Mouse (Mus musculus) limb, embryonic 15.5 days (tissue): ENCODE data around the gene Fgr. TPM values are rescaled to one million over a fixed set of nuclear protein-coding genes. Genes with fewer than 3 reads are reported as not detected.

Source experiments
- ATAC-seq: fragments of 200-750 bp; cut with Nextera tagmentation; 2 replicates; pipeline ENCODE4 v1.8.0; 2017; ENCODE audit warnings: low read depth, moderate TSS enrichment; ENCODE audit not compliant: insufficient number of reproducible peaks, low FRiP score, low TSS enrichment
- H3K27ac ChIP-seq: fragments of 300-500 bp; sonication (generic); 2 replicates; pipeline ENCODE4 v1.5.1; 2015; ENCODE audit warnings: moderate library complexity, mild to moderate bottlenecking, inconsistent platforms
- H3K27me3 ChIP-seq: fragments of 300-500 bp; sonication (generic); 2 replicates; pipeline ENCODE4 v1.6.1; 2015; ENCODE audit warnings: inconsistent platforms
- H3K36me3 ChIP-seq: fragments of 300-500 bp; sonication (generic); 2 replicates; pipeline ENCODE4 v1.6.1; 2015; ENCODE audit warnings: inconsistent platforms
- H3K4me1 ChIP-seq: fragments of 300-500 bp; sonication (generic); 2 replicates; pipeline ENCODE4 v1.6.1; 2015; ENCODE audit warnings: inconsistent platforms
- H3K4me2 ChIP-seq: fragments of 300-500 bp; sonication (generic); 2 replicates; pipeline ENCODE4 v1.6.1; 2015; ENCODE audit warnings: mild to moderate bottlenecking, inconsistent platforms
- H3K4me3 ChIP-seq: fragments of 300-500 bp; sonication (generic); 2 replicates; pipeline ENCODE4 v1.5.1; 2015; ENCODE audit warnings: mild to moderate bottlenecking, inconsistent platforms
- H3K9ac ChIP-seq: fragments of 300-500 bp; sonication (generic); 2 replicates; pipeline ENCODE4 v1.6.1; 2015; ENCODE audit warnings: inconsistent platforms
- H3K9me3 ChIP-seq: fragments of 300-500 bp; sonication (generic); 2 replicates; pipeline ENCODE4 v1.6.1; 2016; ENCODE audit warnings: inconsistent platforms
- WGBS: fragments of 180-500 bp; shearing (Covaris S2); methylation state at CpG from one replicate; pipeline ENCODE4 v1.1.7; 2015; 5-methylcytosine and 5-hydroxymethylcytosine counted together
- polyA plus RNA-seq: library from polyadenylated mRNA; unstranded; fragments of >200 nt; fragmentation: Nextera tagmentation; extraction: Ambion mirVana; gene quantifications from 2 replicates; pipeline ENCODE4 v1.2.1, GENCODE M21; 2015

The Fgr gene
- polyA plus RNA-seq, 1 experiment from 2014 or later, result 0.36 TPM

GRCm38 (mm10) chr4:132960864-132961639 lies 12.8 kb upstream of the Fgr start:
- Histone ChIP-seq H3K27ac (no peak overlapping the region), H3K9me3 (no peaks in the 10 kb centered on the region), H3K4me1 (peaks cover 27% of the 10 kb centered on the region), H3K9ac (no peak overlapping the region), H3K4me2 (no peak overlapping the region), H3K36me3 (no peaks in the 10 kb centered on the region), H3K4me3 (no peak overlapping the region), H3K27me3 (no peaks in the 10 kb centered on the region)
- 67% methylated on average over 13 of the region's 13 CpGs for WGBS
- ATAC-seq, result no peak

DNA sequence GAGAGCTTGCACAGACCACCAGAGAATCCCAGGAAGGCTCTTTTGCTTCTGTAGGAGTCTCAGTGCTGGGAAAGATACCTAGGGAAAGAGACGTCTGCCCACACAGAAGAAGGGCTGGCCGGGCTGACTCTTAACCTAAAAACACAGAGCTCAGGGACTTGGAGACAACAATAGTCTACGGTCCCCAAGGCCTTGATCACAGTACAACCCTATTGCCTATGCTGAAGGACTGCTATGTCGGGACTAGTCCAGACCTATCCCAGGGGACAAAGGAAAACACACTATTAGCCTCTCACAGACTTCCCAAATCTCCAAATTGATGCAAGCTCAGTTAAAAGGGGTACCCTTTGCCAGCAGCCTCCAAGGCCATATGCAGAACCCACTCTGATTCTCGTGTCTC lies 12.0 kb upstream of the Fgr start:
- no peak overlapping the region for H3K9ac ChIP-seq
- H3K36me3 ChIP-seq, result no peaks in the 10 kb centered on the region
- 76% methylated on average over 5 of the region's 5 CpGs for WGBS
- no peaks in the 10 kb centered on the region for H3K27me3 ChIP-seq
- H3K4me2 ChIP-seq, result no peak overlapping the region
- no peak for ATAC-seq
- no peaks in the 10 kb centered on the region for H3K9me3 ChIP-seq
- H3K4me3 ChIP-seq, result no peak overlapping the region
- peaks cover 27% of the 10 kb centered on the region for H3K4me1 ChIP-seq
- H3K27ac ChIP-seq, result no peak overlapping the region

GRCm38 (mm10) chr4:132962628-132963027 lies 11.3 kb upstream of the Fgr start:
- Histone ChIP-seq H3K4me2 (no peak overlapping the region), H3K36me3 (no peaks in the 10 kb centered on the region), H3K9ac (no peak overlapping the region), H3K27me3 (no peaks in the 10 kb centered on the region), H3K27ac (no peak overlapping the region), H3K4me1 (peaks cover 27% of the 10 kb centered on the region), H3K9me3 (no peaks in the 10 kb centered on the region), H3K4me3 (no peak overlapping the region)
- WGBS, result 91% methylated on average over 4 of the region's 4 CpGs
- no peak for ATAC-seq

GRCm38 (mm10) chr4:132963436-132963835 lies 10.5 kb upstream of the Fgr start:
- H3K9ac ChIP-seq, result no peak overlapping the region

GRCm38 (mm10) chr4:132964064-132964463 lies 9.8 kb upstream of the Fgr start:
- WGBS, result 49% methylated on average over 3 of the region's 3 CpGs
- Histone ChIP-seq H3K4me2 (no peak overlapping the region), H3K27me3 (no peaks in the 10 kb centered on the region), H3K4me1 (peaks cover 25% of the 10 kb centered on the region), H3K9me3 (no peaks in the 10 kb centered on the region), H3K27ac (no peak overlapping the region), H3K9ac (no peak overlapping the region), H3K36me3 (no peaks in the 10 kb centered on the region), H3K4me3 (no peak overlapping the region)
- no peak for ATAC-seq

More at GRCm38 (mm10) chr4:132963436-132963835, 10.5 kb upstream of the Fgr start:
- Histone ChIP-seq H3K36me3 (no peaks in the 10 kb centered on the region), H3K4me2 (no peak overlapping the region), H3K4me1 (peaks cover 30% of the 10 kb centered on the region), H3K4me3 (no peak overlapping the region), H3K9me3 (no peaks in the 10 kb centered on the region), H3K27me3 (no peaks in the 10 kb centered on the region), H3K27ac (no peak overlapping the region)
- WGBS, result 25% methylated on average over 2 of the region's 2 CpGs
- no peak for ATAC-seq

DNA sequence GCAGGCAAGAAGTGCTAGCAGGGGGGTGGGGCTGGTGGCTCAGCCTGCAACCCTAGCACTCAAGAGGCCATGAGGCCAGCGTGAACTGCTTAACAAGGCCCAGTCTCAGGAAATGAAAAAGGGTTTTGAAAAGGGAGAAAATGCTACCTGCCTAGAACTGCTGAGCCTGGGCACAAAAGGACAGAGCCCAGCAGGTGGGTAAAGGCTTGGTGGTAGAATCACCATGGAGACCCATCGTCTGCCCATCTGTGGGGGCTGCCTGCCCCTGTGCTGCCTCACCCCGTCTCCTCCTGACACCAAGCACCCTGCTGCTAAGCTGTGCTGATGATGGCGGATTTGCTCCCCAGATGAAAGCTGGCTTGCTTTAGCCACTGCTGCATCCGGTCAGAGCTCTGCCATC lies 9.4 kb upstream of the Fgr start:
- WGBS, result 38% methylated on average over 5 of the region's 5 CpGs
- Histone ChIP-seq H3K27ac (no peak overlapping the region), H3K4me2 (no peak overlapping the region), H3K27me3 (no peaks in the 10 kb centered on the region), H3K9ac (no peak overlapping the region), H3K4me1 (peaks cover 21% of the 10 kb centered on the region), H3K36me3 (no peaks in the 10 kb centered on the region), H3K9me3 (no peaks in the 10 kb centered on the region), H3K4me3 (no peak overlapping the region)
- ATAC-seq, result no peak

DNA sequence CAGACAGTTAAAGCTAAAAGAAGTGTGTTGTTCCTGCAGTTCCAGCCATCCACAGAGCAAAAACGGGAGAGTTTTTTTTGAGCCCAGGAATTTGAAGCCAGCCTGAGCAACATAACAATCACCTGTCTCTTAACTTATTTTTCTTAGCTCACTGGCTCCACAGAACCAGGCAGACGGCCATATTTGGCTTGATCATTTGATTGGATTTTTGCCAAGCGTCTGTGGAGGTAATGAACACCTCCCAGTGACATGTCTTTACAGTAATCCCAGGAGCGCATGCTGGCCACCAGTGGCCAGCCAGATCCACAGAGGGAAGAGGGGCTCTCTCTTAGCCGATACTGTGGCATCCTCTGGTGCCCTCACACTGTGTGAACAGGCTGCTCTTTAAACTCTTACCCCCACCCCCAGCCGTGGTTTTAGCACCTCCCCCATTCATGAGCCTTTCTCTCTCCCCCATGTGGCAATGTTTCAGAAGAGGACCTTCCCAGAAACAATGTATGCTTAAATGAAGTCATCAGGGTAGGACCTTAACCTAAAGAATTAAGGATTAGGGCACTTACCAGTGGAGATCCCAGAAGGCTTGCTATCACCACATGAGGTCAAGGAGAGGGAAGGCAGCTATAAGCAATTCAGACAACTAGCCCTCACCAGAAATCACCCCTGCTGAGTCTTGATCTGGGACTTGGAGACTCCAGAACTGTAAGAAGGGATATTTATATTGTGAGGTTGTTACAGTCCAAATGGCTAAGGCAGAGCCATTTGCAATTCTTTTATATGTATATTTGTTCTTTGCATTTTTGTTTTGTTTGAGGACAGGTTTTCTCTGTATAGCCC lies 5.6 kb upstream of the Fgr start:
- Histone ChIP-seq H3K4me1 (peaks cover 9% of the 10 kb centered on the region; the same call in 1 of the 2 replicates), H3K27ac (no peak overlapping the region), H3K36me3 (no peaks in the 10 kb centered on the region), H3K4me2 (no peak overlapping the region), H3K27me3 (no peaks in the 10 kb centered on the region; the same call in 1 of the 2 replicates), H3K9ac (no peak overlapping the region), H3K9me3 (no peaks in the 10 kb centered on the region), H3K4me3 (no peak overlapping the region)
- WGBS, result 27% methylated on average over 6 of the region's 6 CpGs
- ATAC-seq, result no peak

DNA sequence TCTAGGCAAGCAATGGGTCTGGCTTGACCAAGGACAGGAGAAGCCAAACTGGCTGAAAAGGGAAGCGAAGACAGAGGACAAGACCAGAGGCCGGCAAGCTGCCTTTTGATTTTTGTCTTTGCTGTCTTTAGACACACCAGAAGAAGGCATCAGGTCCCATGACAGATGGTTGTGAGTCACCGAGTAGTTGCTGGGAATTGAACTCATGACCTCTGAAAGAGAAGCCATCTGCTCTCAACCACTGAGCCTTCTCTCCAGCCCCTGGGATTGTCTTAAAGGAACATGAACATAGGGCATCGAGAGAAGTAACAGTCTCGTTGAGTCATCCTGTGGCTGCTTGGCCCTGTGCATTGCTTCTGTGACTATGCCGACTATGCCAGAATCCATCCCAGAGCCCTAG lies 2.3 kb upstream of the Fgr start:
- no peaks in the 10 kb centered on the region for H3K36me3 ChIP-seq
- peaks cover 28% of the 10 kb centered on the region for H3K4me1 ChIP-seq
- H3K27ac ChIP-seq, result no peak overlapping the region
- H3K9me3 ChIP-seq, result no peaks in the 10 kb centered on the region
- no peak for ATAC-seq
- no peak overlapping the region for H3K4me2 ChIP-seq
- no peak overlapping the region for H3K4me3 ChIP-seq
- H3K27me3 ChIP-seq, result peaks cover 17% of the 10 kb centered on the region
- WGBS, result 72% methylated on average over 6 of the region's 6 CpGs
- no peak overlapping the region for H3K9ac ChIP-seq

DNA sequence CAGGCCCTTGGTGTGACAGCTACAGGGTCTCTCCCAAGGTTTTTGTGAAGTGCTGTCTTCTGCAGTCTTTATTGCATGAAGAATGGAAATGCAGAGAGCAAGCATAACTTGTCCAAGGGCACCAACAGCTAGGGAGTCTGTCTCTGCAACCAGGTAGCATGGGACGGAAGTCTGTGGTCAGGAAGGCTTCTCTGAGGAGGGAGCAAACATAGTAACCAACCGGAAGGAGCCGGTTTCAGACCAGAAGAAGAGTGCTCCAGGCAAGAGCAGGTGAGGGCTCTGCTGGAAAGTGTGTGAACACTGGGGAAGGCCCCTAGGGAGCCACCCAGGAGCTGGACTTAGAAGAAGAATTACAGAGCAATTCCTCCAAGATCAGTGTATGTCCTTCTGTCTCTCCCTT lies 1.8 kb upstream of the Fgr start:
- peaks cover 28% of the 10 kb centered on the region for H3K4me1 ChIP-seq

DNA sequence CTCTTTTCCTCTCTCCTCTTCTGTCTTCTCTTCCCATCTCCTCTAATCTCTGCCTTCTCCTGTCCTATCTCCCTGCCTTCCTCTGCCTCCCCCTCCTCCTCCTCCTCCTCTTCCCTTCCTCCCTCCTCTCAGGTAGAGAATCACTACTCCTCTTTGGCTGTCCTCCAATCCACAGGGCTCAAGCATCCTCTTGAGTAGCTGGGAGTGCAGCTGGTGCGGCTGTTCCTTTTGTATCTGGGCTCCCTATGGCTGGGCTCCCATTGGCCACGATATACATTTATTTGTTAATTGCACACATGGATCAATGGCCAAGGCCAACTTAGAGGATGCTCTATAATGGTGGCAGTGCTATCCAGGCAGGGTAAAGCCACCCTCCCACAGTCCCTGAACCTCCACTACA lies 1.3 kb upstream of the Fgr start:
- Histone ChIP-seq H3K36me3 (no peaks in the 10 kb centered on the region), H3K4me2 (no peak overlapping the region), H3K4me1 (peaks cover 28% of the 10 kb centered on the region), H3K27ac (no peak overlapping the region), H3K4me3 (no peak overlapping the region), H3K9ac (no peak overlapping the region), H3K9me3 (no peaks in the 10 kb centered on the region), H3K27me3 (peaks cover 17% of the 10 kb centered on the region)
- no peak for ATAC-seq
- 31% methylated on average over 2 of the region's 2 CpGs for WGBS

More for the DNA sequence above, 1.8 kb upstream of the Fgr start:
- ATAC-seq, result no peak
- H3K27me3 ChIP-seq, result peaks cover 17% of the 10 kb centered on the region
- WGBS, result 58% methylated on average over 3 of the region's 3 CpGs
- no peak overlapping the region for H3K27ac ChIP-seq
- H3K36me3 ChIP-seq, result no peaks in the 10 kb centered on the region
- no peaks in the 10 kb centered on the region for H3K9me3 ChIP-seq
- no peak overlapping the region for H3K9ac ChIP-seq
- no peak overlapping the region for H3K4me2 ChIP-seq
- no peak overlapping the region for H3K4me3 ChIP-seq

DNA sequence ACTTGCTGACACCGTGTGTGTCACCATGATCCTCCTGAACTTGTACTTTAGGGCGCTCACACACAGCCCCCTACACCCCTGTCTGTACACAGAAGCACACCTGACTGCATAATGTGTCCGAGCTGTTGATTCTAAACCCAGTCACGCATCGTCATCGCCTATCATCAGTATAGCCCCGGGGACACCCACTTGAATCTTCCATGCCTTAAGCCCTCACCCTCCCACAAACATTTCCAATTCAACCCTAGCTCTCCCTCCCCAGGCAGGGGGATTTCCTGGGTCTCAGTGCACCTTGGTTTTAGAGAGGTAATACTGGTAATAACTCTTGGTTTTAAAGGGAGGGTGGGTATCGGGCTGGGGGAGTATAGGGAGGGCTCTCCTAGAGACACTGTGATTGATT lies 709 bp upstream of the Fgr start:
- Histone ChIP-seq H3K27me3 (peaks cover 17% of the 10 kb centered on the region), H3K27ac (no peak overlapping the region), H3K4me1 (peaks cover 26% of the 10 kb centered on the region), H3K9me3 (no peaks in the 10 kb centered on the region), H3K4me3 (no peak overlapping the region), H3K4me2 (no peak overlapping the region), H3K9ac (no peak overlapping the region), H3K36me3 (no peaks in the 10 kb centered on the region)
- no peak for ATAC-seq
- 54% methylated on average over 8 of the region's 8 CpGs for WGBS

- H3K9me3 ChIP-seq, result no peaks in the 10 kb centered on the region
- no peaks in the 10 kb centered on the region for H3K36me3 ChIP-seq
- no peak overlapping the region for H3K9ac ChIP-seq
- H3K4me3 ChIP-seq, result peak overlapping the region; percentile 15; the same call in 1 of the 2 replicates
- H3K4me2 ChIP-seq, result peak overlapping the region; percentile 38
- ATAC-seq, result no peak
- peak overlapping the region; percentile 47 for H3K27ac ChIP-seq
- 3% methylated on average over 15 of the region's 15 CpGs for WGBS
- peaks cover 17% of the 10 kb centered on the region for H3K27me3 ChIP-seq
- H3K4me1 ChIP-seq, result peaks cover 23% of the 10 kb centered on the region
Observed at GRCm38 (mm10) chr4:132974904-132975303, 1.0 kb downstream of the Fgr start.
